Mouse (Mus musculus) layer of hippocampus, postnatal 14 days (tissue): ENCODE measurements around the gene Lsm3. TPM values are rescaled to one million over a fixed set of nuclear protein-coding genes. Genes with fewer than 3 reads are reported as not detected.
A peak's percentile ranks its signal among the peaks of the same experiment; 100 is the strongest.

Experiments used
- DNase-seq, 2 experiments: peaks; one replicate each; pipeline ENCODE4 v3.0.0; 2021 to 2022; ENCODE audit warnings: low spot score in 2 of 2, mixed read lengths in 1 of 2
- total RNA-seq, 2 experiments: library from RNA; stranded (reverse); gene quantifications; 2 replicates each; pipeline ENCODE4 v1.2.3; 2021

Gene Lsm3
- total RNA-seq, 2 experiments from 2014 or later: 39.5 to 41.7 TPM

DNA sequence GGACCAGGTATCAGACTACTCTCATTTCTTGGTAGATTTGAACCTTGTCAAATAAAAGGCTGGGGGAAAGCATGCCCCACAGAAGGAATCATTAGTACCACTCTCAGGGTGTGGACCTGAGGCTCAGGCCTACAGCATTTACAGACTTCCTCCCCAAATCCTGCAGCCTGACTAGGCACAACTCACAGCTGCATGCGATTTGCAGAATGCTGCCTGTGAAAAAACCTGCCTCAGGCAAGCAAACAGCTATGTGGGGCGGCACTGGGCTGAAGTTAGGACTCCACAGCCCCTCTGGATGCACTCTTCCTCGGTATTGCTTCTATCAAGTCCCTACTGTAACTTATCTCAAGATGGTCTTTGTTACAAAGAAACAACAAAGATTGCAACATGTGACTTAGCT is 7.7 kb upstream of the Lsm3 start:
- no peak for DNase-seq

DNA sequence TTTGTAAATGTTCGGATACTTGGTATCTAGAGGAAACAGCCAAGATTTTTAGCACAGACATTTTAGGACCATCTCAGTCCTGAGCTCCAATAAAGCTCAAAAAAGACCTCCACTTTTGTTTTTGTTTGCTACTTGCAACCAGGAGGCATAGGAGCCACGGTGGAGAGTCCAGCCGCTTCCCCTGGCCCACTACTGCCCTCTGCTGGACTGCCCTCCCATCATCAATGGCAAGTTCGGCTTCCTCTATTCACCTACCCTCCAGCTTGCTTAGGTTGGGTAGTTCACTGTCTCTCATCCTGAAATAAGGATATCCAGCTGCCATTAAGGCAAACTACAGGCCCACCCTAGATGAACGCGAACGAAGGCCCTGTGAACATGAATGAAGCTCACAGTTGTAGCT is 6.4 kb upstream of the Lsm3 start:
- peak; percentile 40 to 49 for DNase-seq

DNA sequence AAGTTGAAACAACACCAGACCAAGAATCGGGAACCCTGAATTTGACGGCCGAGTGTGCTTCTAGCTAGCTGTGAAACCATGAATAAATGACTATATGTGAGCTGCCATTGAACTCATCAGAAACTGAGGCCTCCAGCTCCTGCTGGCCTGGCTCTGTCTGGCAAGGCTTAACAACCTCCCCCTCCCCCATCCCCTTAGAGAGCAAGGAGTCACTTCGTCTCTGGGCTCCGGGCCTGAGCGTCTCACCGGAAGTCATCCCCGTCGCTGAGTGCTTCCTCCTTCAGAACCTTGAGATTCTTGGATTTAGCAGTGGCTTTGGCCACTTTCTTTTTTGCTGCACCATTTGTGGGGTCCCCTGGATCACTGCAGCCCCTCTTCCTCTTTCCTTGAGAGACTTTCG is 5.5 kb upstream of the Lsm3 start:
- no peak for DNase-seq

DNA sequence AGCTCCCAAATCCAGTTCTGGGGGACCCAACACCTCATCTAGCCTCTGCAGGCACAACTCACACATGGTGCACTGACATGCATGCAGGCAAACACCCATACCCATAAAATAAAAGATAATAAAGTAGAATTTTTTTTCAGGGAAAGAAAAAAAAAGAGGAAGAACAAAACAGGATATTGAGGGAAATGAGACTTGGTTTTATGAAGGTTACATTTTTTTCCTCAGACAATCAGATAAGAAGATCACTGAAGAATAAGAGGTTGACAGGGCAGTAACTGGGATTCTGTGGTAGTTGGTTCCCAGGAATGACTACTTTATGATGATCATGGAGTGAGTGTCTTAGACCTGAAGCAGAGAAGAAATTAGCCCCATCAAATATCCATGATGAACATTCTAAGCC is 1.6 kb upstream of the Lsm3 start:
- DNase-seq: no peak

DNA sequence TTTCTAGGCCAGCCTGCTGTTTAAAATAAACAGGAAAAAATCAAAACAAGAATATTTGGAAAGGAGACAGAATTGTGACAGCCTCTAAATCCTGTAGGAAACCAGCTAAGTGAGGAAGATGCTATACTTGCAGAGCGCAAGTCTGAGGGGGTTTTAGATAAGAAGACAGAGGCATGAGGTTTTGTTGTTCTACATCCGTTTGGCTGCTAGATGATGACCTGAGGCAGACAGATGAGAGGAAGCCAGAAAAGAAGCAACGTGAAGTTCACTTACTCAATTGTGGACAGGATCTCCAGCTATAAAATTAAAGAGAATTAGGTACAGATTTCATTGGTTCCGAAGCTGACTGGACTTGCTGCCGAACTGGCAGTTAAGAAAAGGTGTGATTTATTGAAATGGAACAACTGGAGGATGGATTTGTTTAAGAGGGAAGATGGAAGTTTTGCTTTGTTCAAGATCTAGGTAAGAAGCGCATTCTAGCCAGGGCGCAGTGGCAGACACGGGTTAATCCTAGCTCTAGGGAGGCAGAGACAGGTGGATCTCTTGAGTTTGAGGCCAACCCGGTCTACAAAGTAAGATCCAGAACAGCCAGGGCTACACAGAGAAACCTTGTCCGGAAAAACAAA is 878 bp upstream of the Lsm3 start:
- DNase-seq: no peak

DNA sequence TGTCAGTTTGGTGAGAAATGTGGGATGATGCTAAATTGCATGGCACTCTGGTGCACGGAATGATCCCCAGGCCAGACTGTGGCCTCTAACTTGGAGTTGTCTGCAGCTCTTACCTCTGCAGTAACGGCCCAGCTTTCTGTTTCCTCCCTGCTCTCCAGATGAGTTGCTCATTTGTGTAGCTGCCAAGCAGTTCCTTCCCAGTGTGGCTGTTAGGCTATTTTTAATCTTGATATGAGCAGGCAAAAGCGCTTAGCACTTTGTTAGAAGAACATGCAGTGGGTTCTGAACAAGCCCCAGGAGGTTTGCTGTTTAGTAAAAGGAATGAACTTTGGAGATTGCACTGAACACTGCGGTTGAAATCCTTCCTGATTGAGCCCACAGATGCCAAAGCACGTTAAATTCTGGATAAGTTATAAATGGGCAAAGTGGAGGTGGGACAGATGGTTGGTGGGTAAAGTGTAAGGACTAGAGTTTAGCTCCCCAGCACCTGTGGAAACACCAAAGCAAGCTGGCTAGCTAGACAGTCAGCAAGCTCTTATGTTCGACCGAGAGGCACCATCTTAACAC is 2.8 kb downstream of the Lsm3 start:
- no peak for DNase-seq

DNA sequence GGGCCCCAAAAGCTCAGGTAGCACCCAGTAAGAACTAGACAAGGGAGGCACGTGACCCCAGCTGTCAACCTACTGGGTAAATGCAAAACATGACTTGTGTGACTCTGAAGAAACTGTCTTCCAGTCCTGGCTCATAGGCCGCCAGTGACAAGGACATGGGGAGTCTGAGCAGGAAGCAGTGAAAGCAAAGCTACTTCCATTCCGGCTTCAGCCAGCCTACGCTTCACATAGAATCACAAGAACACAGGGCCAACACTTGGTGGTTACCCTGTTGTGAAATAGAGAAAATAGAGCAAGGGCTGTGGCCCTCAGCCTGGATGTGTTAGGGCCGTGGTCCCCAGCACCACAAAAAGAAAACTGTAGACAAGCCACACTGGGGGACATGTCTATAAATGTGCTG is 7.1 kb downstream of the Lsm3 start:
- no peak for DNase-seq

DNA sequence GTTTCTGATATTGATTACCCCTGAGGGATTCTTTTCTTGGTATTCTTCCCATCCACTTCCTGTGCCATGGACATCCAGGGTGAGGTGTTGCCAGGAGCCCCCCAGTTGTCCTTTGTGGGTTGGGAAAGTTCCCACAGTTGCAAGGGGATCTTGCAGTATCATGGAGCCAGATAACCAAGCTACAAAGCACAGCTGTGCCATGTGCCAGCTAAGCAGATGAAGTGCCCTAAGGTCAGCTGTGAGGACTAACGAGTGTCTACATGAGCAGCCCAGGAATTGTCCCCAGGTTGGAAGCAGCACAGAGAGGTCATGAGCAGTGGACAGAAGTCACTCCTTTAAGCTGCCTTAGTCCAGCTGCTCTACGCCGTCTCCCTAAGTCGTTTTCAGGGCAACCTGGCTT is 9.8 kb downstream of the Lsm3 start:
- DNase-seq: no peak

DNA sequence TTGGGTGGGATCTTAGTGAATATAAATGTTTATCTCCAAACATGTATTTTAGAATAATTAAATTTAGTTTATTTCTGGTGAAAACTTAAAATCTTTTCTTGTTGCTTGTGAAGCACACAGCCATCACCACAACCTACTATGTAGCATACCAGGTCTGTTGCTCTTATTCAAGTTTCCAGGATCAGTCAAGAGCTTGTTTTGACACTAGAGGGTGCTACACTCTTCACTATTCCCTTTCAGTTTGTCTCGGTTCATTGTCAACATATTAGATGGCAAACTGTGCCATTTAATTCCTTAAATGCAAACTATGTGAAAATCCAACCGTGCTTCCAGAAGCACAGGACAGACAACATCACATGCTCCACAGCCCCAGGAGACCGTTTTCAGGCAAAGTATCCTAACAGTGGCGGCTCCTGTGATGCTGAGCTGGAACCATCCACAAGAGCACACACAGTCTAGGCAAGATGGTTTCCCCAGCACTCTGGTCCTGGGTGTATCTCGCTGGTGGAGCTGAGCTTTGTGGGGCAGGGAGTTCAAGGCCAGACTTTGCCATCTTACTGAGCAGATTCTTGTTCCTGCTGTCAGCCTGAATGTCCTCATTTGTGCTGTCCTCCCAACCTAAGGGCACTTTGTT is 11.6 kb downstream of the Lsm3 start:
- DNase-seq: peak in 1 of 2 experiments; percentile 69

DNA sequence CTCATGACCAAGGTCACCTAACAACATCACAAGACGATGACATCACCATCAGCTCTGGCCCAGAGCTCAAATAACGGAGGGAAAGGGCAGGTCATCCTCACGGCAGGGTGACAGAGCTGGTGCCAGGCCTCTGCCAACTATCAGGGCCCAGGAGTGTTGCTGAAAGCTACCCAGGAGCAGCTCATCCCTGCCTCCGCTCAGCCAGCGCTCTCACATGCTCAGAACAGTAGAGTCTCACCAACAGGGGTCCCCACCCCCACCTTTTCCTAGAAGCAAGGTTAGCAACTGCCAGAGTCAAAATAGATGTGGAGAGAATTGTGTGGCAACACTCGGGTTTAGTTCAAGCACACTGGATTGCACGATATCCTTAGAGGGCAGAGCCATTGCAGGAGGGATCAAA is 12.5 kb downstream of the Lsm3 start:
- no peak for DNase-seq

DNA sequence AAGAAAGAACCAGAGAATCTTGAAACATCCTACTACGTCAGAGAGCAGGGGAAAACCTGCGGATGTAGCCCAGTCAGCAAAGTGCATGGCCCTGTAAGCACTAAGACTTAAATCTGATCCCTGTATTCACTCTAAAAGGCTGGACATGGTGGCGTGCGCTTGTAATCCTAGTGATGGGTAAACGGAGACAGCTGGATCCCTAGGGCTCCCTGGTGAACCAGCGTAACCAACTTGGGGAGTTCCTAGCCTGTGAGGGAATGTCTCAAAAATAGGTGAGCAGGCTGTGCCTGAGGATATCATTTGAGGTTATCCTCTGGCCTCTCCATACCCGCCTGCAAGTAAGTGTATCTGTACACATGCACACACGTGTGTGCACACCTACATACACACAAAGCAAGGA is 14.9 kb downstream of the Lsm3 start:
- no peak for DNase-seq

DNA sequence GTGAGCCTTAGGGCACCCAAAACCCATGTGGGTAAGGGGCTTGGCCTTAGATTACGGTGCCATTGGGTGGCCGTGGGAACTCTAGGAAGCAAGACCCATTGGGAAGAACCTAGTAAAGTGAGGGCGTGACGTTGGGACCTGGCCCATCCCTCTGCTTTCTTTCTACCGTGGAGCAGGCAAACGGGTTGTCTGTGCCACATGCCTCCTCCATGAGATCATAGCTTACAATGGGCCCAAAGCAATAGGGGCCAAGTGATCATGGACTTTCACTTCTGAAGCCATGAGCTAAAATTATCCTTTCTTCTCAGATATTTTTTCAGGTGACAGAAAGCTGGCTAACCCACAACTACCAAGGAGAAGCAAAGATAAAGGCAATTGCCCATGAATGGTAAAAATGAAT is 15.5 kb downstream of the Lsm3 start:
- no peak for DNase-seq

DNA sequence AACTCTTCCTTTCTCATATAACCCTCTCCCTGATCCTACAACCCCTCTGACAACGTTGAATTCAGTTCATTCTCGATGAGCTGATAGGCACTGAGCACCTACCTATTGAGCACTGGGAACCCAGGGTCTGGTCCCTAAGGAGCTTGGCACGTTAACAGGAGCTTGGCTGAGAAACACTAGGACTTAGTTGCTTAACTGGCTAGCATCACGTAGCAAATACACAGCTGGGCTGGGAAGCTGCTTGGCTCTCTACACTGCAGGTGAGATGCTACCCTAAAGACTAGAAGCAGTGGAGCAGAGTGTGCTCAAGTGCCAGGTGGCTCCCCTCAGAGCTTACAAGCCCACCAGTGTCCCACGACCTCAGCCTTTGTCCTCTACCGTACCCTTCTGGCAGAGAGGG is 16.9 kb downstream of the Lsm3 start:
- no peak for DNase-seq

DNA sequence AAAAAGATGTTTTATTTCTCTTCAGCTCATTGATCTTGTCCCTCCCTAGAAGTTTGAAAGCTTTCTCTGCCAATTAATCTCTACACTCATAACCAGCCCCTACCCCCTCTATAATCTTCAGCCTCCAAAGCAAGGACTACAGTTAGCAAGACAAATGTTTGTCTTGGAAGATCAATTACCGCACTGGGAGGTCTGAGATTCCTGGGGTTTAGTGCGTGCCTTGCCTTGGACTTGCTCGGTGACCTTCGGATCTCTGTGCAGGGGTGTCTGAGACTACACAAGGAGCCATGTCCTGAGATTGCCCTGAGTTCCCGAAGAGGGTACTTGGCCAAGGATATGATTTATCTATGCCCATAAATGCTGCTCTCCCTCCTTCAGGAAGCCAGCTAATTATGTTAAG is 17.6 kb downstream of the Lsm3 start:
- no peak for DNase-seq

DNA sequence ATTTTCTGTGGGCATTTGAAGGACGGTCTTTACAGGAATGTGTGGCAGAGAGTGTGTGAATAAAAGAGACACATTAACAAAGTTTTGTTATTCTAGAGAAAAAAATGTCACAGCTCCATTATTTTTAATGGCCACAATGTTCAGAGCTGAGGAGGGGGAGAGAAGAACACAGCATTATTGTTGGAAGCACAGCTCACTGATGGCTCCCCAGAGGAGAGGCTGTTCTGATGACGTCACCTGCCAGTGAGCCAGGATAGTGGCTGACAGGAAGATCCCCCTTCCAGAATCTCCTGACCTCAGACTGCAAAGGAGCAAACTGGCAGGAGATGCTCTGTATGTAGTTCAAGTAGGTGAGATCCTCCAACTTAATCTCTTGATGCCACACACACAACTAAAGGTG is 18.0 kb downstream of the Lsm3 start:
- no peak for DNase-seq

DNA sequence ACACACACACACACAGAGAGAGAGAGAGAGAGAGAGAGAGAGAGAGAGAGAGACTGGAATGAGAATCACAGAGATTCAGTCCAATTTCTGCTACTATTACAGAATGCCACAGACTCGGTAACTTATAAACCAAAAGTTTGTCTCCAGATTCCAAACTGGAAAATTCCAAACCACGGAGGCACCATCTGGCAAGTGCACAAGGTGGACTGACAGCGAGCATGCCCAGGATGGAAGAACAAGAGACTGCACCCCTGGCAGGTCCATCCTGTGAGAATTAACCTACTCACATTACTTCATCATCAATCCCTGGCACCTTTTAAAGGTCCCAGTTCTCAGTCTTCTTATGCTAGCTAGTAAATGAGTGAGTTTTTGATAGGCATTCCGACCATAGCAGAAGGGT is 18.5 kb downstream of the Lsm3 start:
- no peak for DNase-seq

DNA sequence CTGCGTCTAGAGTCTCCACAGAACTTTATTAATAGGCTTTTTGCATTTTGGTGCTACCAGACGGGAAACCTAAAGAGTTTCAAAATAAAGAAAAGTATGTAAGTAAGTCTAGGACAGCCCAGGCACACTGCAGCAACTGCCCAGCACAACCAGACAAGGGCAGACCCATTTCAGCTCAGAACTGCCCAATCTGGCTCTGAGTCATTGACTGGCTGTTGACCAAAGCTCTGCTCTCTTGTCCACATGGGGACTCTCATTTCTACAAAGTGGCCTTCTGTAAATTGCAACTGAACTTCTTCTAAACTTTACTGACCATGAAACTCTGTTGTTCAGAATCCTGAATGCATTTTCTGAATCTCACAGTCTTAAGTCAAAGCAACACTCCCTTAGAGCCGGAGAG is 19.5 kb downstream of the Lsm3 start:
- DNase-seq: no peak

DNA sequence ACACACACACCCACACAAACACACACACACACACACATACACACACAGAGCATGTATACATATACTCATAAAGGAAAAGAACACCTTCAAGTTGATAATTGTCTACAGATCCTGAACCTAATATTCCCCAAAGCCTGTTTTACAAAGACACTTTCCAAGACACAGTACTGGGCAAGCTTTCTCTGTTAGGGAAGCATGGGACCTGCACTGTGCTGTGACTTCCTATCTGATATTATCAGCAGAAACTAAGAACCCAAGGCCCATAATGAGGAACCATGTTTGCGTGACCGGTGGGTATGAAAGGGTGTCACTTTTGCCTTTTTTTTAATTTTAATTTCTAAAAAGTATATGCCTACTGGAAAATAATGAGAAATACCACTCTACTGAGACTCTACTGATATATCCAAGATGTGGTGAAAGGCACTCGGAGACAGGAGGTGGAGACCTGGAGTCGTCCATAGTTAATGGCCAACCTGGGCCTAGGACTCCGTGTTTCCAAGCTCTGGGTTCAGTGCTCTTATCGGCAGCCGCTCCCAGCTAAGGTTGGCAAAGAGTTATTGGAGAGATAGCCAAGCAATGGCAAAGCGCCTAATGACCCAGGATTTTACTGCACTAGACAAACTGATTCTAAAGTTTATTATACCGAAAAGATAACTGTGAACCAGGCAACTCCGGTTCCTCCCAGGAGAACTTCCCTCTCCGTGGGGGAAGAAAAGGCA is 20.5 kb downstream of the Lsm3 start:
- DNase-seq: no peak

DNA sequence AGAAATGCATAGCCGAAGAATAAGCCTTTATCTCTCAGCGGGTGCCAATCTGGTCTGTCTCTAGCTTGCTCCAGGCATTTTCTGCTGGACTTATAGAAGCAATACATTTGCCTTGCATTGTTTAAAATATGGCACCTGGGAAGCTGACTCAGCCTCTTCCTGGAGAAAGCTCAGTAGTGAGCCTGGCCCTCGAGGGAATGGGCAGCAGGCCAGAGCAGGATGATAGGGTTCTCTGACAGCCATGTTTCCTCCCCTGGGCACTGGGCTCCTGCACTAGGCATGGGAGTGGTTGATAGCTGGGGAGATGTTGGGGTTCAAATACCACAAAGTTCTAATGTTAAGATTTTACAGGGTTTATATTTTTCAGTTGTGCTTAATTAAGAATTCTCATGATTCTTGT is 25.5 kb downstream of the Lsm3 start:
- DNase-seq: no peak

DNA sequence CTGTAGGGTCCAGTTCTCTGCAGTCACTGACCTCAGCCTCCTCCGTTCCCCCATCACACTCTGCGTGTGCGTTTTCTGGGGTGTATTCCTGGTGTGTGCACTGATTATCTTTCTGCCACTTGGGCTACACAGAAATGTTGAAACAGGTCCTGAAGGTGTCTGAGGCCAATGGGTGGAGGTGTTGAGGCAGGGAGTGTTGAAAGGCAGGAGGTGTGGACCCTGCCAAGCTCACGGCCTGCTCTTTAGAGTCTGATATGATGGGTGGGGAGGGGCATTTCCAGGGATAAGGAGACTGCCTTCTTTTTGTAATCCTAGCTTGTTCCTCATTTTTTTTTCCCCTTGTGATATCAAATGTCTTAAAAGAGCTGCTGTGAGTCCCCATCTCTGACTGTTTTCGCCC is 27.3 kb downstream of the Lsm3 start:
- no peak for DNase-seq

DNA sequence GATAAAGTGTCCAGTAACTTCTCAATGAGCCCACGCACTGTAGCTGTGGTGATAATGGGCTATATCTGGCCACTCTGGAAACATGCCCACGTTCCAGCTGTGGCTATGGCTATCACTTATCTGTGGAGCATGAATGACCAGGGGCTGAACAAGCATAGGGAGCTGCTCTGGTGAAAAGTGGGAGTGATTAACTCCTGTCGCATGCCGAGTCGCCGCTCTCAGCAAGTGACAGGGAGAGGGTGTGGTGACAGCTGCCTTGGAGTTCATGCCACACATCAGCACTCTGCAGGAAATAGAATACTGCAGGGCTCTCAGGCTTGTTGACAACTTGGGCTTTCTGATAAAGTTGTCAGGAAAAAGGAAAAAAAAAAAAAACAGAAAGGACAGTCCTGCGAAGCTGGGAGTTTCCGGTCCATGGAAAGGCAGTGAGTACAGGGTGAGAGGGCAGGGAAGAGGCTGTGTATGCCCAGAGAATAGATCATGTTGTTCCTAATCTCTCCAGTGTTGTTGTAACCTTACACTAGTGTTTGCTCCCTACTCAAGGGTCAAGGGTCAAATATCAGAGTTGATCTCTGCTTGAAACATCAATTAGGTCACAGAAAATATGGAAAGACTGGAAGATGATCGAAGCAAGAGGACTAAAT is 30.6 kb downstream of the Lsm3 start:
- no peak for DNase-seq

DNA sequence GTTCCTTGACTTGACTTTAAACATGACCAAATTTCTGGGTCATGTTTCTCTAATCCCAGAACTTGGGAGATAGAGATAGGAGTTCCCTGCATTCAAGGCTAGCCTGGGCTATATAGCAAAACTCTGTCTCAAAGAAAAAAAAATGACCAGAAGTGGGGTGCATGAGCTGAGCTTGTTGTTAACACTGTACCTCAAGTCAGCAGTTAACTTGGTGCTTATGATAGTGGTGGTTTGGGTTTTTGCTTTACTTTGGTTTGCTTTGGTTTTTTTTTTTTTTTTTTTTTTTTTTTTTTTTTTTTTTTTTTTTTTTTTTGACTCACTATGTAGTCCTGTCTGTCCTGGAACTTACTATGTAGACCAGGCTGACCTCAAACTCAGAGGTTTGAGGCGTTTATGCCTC is 31.6 kb downstream of the Lsm3 start:
- no peak for DNase-seq
